Mouse (Mus musculus) ES-E14 (cell line): ENCODE measurements around the gene Ypel2. TPM values are rescaled to one million over a fixed set of nuclear protein-coding genes. Genes with fewer than 3 reads are reported as not detected.

ENCODE experiments used
- DNase-seq: peaks from one replicate; pipeline ENCODE4 v3.0.0-alpha.2; 2013; ENCODE audit warnings: low read depth, low spot score
- H3K27ac ChIP-seq: 2 replicates; pipeline ENCODE4 v1.5.1; 2012; ENCODE audit warnings: low read depth, mild to moderate bottlenecking, low read length, moderate library complexity, mixed read lengths; ENCODE audit not compliant: poor library complexity, insufficient read depth, severe bottlenecking
- H3K36me3 ChIP-seq: 2 replicates; pipeline ENCODE4 v1.6.1; 2012; ENCODE audit warnings: mild to moderate bottlenecking, low read length, moderate library complexity, mixed read lengths; ENCODE audit not compliant: control insufficient read depth, poor library complexity, insufficient read depth, severe bottlenecking
- H3K4me1 ChIP-seq, 2 experiments: fragments of 150-350 bp in 1 of 2; sonication (generic) in 1 of 2; 2 replicates each; pipeline ENCODE4 v1.6.1; 2012; ENCODE audit warnings: low read length in 2 of 2, mild to moderate bottlenecking in 1 of 2, mixed read lengths in 1 of 2; ENCODE audit not compliant: control insufficient read depth in 2 of 2, insufficient read depth in 2 of 2, poor library complexity in 1 of 2
- H3K4me3 ChIP-seq, 2 experiments: fragments of 150-350 bp in 1 of 2; sonication (generic) in 1 of 2; 2 replicates each; pipeline ENCODE4 v1.5.1; 2012; ENCODE audit warnings: low read length in 2 of 2, low read depth in 1 of 2, mild to moderate bottlenecking in 1 of 2, mixed read lengths in 1 of 2; ENCODE audit not compliant: insufficient read depth in 1 of 2, poor library complexity in 1 of 2, severe bottlenecking in 1 of 2
- H3K9ac ChIP-seq: 2 replicates; pipeline ENCODE4 v1.6.1; 2012; ENCODE audit warnings: low read depth, mild to moderate bottlenecking, low read length, mixed read lengths; ENCODE audit not compliant: poor library complexity, insufficient read depth, severe bottlenecking
- H3K9me3 ChIP-seq: fragments of 150-350 bp; sonication (generic); 2 replicates; pipeline ENCODE4 v1.6.1; 2012; ENCODE audit warnings: low read depth, mild to moderate bottlenecking, low read length; ENCODE audit not compliant: control insufficient read depth, insufficient read depth
- CHD2 ChIP-seq: IDR thresholded peaks from 2 replicates; pipeline ENCODE4 v1.6.1; 2014; ENCODE audit warnings: mild to moderate bottlenecking, low read depth, low read length, inconsistent platforms
- HCFC1 ChIP-seq: IDR thresholded peaks from 2 replicates; pipeline ENCODE4 v1.6.1; 2012; ENCODE audit warnings: low read length, inconsistent platforms, borderline replicate concordance; ENCODE audit not compliant: insufficient read depth
- MAFK ChIP-seq: IDR thresholded peaks from 2 replicates; pipeline ENCODE4 v1.6.1; 2014; ENCODE audit warnings: mild to moderate bottlenecking, low read depth, low read length, inconsistent platforms; ENCODE audit not compliant: insufficient read depth
- ZC3H11A ChIP-seq: IDR thresholded peaks from 2 replicates; pipeline ENCODE4 v1.6.1; 2012; ENCODE audit warnings: low read depth, mild to moderate bottlenecking, inconsistent platforms, low read length, borderline replicate concordance
- ZNF384 ChIP-seq: IDR thresholded peaks from 2 replicates; pipeline ENCODE4 v1.6.1; 2012; ENCODE audit warnings: low read depth, low read length, inconsistent platforms
- in situ Hi-C, 2 experiments: fragments of 600-800 bp; cut with MboI; formaldehyde crosslinking; loops; one replicate each; pipeline ENCODE4 v1.15.1; 2025; ENCODE audit warnings: low sequenced_read_pairs in 2 of 2, inconsistent platforms in 1 of 2; ENCODE audit not compliant: unreplicated experiment in 2 of 2
- total RNA-seq: library from RNA; depleted of rRNA; stranded (reverse); fragments of 300-350 nt; gene quantifications from 2 replicates; pipeline ENCODE4 v1.2.3, GENCODE M21; 2012

Gene Ypel2
- total RNA-seq, 1 experiment = 3.6 TPM

DNA sequence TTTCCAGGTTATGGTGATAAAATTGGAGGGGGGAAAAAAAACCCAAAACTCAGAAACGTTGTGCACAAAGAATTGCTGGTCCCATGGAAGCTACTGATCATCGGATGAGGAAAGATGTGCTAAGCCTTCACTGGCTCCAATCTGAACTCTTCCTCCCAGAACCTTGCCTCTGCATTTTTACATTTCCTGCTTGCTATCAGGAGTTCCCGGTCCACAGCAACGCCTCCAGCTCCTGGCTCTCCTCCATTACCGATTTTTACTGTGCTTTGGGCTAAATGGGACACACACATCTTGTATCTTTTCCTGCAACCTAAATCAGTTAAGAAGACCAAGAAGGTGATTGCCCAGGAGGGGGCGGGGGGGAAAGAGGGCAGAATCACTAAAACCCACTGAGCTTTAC, 54.0 kb downstream of the Ypel2 start:
- in situ Hi-C loops = no loop called here
- Histone ChIP-seq H3K9me3 (no peaks in the 10 kb centered on the region), H3K9ac (no peak overlapping the region), H3K27ac (no peak overlapping the region), H3K4me1 (peaks cover 0 to 4% of the 10 kb centered on the region in 2 experiments; a peak in 1 of 4 replicates), H3K4me3 (no peak overlapping the region), H3K36me3 (peaks cover 2% of the 10 kb centered on the region; the same call in 1 of the 2 replicates)
- TF ChIP-seq ZC3H11A (no peak), MAFK (no peak), HCFC1 (no peak), CHD2 (no peak), ZNF384 (no peak)
- DNase-seq = no peak

DNA sequence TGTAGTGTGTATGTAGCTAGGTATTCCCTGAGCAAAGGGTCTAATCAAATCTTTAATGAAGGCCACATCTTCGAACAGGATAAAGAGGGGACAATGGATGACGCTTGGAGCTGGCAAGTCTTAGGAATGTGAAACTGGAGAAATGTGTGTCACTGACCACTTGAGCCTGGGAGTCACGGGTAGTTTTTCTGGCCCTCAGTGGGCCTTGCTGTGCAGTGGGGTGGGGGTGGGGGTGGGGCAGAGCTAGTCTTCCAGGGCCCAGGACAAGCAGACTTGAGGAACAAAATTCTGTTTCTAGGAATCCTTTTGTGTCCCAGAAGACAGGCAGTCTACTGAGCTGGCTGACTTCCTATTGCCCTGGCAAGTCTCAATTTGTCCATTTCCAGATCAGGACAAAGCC, 55.0 kb downstream of the Ypel2 start:
- H3K9ac ChIP-seq = no peak overlapping the region
- H3K9me3 ChIP-seq = no peaks in the 10 kb centered on the region

DNA sequence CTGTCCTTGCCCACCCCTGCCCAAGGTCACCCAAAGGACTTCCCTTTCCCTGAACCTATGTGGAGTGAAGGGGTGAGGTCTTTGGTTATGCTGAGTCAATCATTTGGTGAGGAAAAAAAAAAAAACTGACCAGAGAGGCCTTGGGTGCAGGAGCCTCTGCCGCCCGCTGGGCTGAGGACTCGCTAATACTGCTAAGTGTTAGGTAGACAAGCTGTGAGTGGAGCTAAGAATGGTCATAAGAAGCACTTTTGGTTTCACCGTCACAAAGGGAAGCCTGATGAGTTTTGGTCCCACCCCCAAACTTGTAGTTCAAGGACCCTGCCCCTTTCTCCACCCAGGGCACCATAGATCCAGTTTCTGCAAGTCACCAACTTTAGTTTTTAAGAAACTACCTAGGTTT, 55.4 kb downstream of the Ypel2 start:
- H3K4me3 ChIP-seq = no peak overlapping the region
- no peak overlapping the region for H3K27ac ChIP-seq
- in situ Hi-C loops = no loop called here
- DNase-seq = no peak
- TF ChIP-seq HCFC1 = no peak
- TF ChIP-seq ZC3H11A = no peak
- TF ChIP-seq ZNF384 = peak; percentile 65
- TF ChIP-seq CHD2 = no peak
- no peak overlapping the region for H3K9ac ChIP-seq
- no peaks in the 10 kb centered on the region for H3K9me3 ChIP-seq
- peaks cover 0 to 4% of the 10 kb centered on the region in 2 experiments; a peak in 1 of 4 replicates for H3K4me1 ChIP-seq
- no peaks in the 10 kb centered on the region; the same call in 1 of the 2 replicates for H3K36me3 ChIP-seq

More for the DNA sequence above, 55.0 kb downstream of the Ypel2 start:
- in situ Hi-C loops = no loop called here
- H3K27ac ChIP-seq = no peak overlapping the region
- H3K4me1 ChIP-seq = peaks cover 0 to 4% of the 10 kb centered on the region in 2 experiments; a peak in 1 of 4 replicates
- no peaks in the 10 kb centered on the region; the same call in 1 of the 2 replicates for H3K36me3 ChIP-seq
- no peak overlapping the region for H3K4me3 ChIP-seq
- no peak for TF ChIP-seq CHD2
- TF ChIP-seq MAFK = no peak
- no peak for TF ChIP-seq ZC3H11A
- no peak for TF ChIP-seq HCFC1
- TF ChIP-seq ZNF384 = no peak
- DNase-seq = no peak

DNA sequence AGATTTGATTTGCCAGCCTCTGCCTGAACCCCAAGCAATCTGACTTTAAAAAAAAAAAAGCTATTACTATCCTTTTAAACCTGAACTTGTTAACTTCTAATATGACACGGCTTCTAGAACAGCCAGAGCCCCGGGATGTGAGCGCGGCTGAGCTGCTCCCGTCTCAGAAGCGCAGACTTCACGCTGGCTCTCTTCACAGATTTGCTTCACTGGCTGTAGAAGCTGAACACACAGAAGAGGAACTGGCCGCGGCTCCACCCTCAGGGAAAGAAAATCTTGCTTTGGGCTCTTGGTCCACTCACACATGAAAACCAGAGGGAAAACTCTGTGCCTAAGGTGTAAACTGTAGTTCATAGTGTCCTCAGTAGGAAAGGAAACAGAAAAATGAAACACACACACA, 56.6 kb downstream of the Ypel2 start:
- no peak for DNase-seq
- Histone ChIP-seq H3K4me1 (peaks cover 0 to 4% of the 10 kb centered on the region in 2 experiments; a peak in 1 of 4 replicates), H3K9ac (no peak overlapping the region), H3K4me3 (no peak overlapping the region), H3K27ac (no peak overlapping the region), H3K9me3 (no peaks in the 10 kb centered on the region), H3K36me3 (no peaks in the 10 kb centered on the region; the same call in 1 of the 2 replicates)
- in situ Hi-C loops = no loop called here
- TF ChIP-seq HCFC1 = no peak
- TF ChIP-seq MAFK = no peak
- no peak for TF ChIP-seq ZNF384
- no peak for TF ChIP-seq CHD2
- TF ChIP-seq ZC3H11A = no peak

DNA sequence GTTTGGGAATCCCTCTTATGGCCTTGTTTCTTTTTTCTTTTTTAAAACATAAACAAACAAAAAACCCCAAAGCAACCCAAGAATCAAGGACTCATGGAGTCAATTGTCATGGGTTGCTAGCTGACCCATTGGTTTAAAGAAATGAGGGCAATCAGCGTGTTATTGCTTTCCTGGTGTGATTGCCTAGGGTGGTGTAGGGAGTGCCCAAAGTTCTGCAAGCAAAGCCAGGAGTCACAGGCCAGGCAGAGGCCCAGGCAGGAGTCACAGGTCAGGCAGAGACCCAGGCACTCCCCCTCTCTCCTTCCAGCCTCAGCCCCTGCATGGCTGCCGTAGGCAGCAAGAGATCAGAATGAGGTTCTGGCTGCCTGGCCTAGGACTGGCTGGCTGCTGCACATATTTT, 58.6 kb downstream of the Ypel2 start:
- Histone ChIP-seq H3K9ac (no peak overlapping the region), H3K36me3 (no peaks in the 10 kb centered on the region), H3K4me1 (peaks cover 0 to 4% of the 10 kb centered on the region in 2 experiments; a peak in 1 of 4 replicates), H3K4me3 (no peak overlapping the region), H3K27ac (no peak overlapping the region), H3K9me3 (no peaks in the 10 kb centered on the region)
- no peak for TF ChIP-seq ZNF384
- no peak for TF ChIP-seq ZC3H11A
- no peak for TF ChIP-seq CHD2
- TF ChIP-seq MAFK = no peak
- no peak for TF ChIP-seq HCFC1
- no peak for DNase-seq
- in situ Hi-C loops = no loop called here
